Mouse (Mus musculus) adrenal gland (tissue): ENCODE measurements around the gene Alg13.

Source experiments
- intact Hi-C: fragments of 180-260 bp; cut with DNase I; formaldehyde crosslinking; loops from one replicate; pipeline ENCODE4 v1.15.1; 2025
- long read RNA-seq, 2 experiments: library from polyadenylated mRNA; unstranded; transcript quantifications; one replicate each; pipeline ENCODE4 v2.0.0; 2020; ENCODE audit warnings: borderline replicate concordance in 1 of 2; ENCODE audit not compliant: insufficient replicate concordance in 1 of 2

The Alg13 gene
- long read RNA-seq, experiment 1, transcript Alg13-202 (4 exons, 1,802 nt), result major isoform, 5 of 6 reads
- long read RNA-seq, experiment 1, partial matches to known transcripts, result 0 of 6 reads
- long read RNA-seq, experiment 1, other reads (novel, unspliced or antisense), result 1 of 6 reads
- long read RNA-seq, experiment 2, transcript Alg13-202 (4 exons, 1,802 nt), result major isoform, 6 of 7 reads
- long read RNA-seq, experiment 2, partial matches to known transcripts, result 1 of 7 reads
- long read RNA-seq, experiment 2, other reads (novel, unspliced or antisense), result 0 of 7 reads

DNA sequence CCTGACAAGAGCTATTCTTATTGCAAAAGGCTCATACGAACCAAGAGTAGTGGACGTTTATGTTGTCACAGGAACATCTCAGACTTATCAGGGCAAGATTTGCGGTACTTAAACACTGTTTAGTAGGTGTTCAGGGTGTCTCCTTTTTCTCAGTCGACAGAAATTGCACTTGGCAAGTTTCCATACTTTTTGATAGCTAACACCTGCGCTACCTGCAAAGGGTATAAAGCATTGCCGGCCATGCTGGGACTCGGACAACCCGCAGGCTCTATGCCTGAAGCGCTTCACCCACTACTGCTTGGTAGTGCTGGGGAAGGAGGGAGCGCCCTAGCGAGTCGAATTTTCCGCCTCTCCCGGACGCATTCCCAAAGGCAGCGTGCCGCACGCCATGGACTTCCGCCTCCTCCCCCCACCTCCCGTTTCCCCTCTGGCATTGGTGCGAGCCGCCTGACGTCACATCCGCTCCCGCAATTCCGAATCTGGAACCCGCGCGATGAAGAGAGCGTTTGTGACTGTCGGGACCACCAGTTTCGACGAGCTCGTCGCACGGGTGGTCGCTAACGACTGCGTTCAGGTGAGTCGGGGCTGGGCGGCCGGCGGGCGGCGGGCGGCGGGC is at the start of gene Alg13:
Gene Alg13 (plus strand): TSS at position 257 of the 616 bp plus-strand sequence.
- intact Hi-C loops, result no loop called here

DNA sequence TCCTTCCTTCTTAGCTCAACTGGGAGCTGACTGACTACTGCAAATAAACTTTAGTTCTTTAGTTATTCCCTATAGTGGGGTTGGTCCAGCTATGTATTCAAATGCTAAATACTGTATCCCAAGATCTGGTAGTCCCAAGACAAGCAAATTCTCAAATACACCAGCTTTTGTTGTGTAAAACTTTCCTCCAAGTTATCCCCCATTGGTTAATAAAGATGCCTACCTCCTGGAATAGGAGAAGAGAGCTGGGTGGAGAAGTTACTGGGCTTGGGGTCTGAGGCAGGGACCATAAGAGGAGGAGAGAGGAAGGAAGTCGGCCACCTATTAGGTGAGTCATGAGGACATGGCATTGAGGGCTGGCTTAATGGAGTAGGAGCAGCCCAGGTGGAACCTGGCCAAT is 49.0 kb upstream of the Alg13 start:
- intact Hi-C loops, result no loop called here

DNA sequence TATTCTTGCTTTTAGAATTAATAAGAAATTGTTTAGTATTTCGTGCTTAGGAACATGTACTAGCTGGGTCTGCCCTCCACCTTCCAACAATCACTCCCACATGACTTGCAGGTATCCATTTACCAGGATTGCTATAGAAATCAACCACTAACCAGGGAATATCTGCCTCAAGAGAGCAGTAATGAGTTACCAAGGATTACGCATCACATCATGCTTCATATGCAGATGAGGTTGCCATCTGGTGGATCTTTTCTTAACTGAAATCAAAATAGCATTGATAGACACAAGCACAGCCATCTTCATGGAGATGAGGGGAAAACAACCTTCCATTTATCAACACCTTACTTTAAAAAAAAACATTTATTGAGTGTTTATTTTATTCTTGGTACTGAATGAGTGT is 16.1 kb upstream of the Alg13 start:
- intact Hi-C loops, result loop anchor here (5.0 kb wide), 1 partner anchor 564 kb away; no protein-coding TSS in a partner anchor

DNA sequence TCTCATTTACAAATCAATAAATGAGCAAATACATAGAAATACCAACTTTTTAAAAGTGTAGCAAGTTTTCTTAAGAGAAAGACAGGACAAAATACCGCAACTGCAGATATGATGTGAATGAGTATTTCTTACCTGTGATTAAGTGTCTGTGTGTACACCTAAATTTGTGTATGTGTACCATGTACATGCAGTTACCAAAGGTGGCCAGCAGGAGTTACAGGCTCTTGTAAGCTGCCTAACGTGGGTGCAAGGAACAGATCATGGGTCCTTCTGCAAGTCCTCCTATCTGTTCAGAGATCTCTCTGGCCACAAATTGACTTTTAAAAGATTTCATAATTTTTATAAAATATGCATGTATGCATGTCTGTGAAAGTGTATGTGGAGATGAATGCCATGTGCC is 11.9 kb upstream of the Alg13 start:
- intact Hi-C loops, result no loop called here

DNA sequence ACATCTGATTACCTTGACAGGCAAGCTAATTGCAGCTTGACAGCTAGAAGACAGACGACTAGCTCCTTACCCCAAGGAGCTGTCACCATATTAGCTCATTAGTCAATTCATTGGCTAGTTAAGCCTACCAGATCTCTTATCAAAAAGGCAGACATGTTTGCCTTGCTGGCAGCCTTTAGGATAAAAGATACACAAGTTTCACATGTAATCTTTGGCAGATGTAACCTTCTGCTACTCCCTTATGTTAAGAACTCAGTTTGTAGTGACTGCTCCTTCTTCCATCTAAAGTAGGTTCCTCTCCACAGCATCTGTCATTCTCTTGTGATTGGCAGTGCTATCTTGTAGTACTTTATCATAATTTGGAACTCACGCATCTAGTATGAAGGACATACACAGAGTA is 3.6 kb upstream of the Alg13 start:
- intact Hi-C loops, result no loop called here

DNA sequence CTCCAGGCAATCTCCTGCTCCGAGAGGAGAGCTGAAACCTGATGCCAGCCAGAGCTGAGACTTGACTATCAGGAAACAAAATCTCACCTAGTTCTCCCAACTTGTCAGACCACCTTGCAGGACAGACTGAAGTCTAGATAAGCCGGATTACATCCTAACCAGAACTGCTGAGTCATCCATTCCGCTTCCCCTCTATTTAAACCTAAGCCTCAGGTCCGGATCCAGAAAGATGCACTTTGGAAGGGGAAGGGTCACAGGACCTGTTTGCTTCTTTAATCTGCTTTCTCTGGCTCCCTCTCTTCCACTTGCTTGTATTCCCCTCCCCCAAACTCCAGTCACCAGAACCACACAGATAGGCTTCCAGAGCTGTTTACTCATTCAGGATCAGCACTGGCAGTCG is 2.6 kb upstream of the Alg13 start:
- intact Hi-C loops, result no loop called here

DNA sequence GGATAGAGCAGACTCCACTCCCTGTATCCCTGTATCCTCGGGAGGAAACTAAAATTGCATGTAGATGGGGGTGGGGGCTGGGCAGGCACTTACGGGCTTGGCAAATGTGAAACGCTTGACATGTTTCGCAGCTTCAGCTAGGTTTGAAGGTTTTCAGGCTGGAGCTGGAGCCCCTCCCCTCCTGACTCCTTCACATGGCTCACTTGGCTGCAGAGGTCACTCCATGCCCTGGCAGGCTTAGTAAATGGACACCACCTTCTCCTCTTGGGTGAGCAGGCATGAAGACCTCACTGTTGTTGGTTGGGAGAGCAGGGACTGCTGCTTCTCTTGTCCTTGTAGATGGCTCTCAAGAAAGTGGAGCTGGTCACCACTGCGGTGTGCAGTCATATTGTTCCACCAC is 1.6 kb upstream of the Alg13 start:
- intact Hi-C loops, result no loop called here

DNA sequence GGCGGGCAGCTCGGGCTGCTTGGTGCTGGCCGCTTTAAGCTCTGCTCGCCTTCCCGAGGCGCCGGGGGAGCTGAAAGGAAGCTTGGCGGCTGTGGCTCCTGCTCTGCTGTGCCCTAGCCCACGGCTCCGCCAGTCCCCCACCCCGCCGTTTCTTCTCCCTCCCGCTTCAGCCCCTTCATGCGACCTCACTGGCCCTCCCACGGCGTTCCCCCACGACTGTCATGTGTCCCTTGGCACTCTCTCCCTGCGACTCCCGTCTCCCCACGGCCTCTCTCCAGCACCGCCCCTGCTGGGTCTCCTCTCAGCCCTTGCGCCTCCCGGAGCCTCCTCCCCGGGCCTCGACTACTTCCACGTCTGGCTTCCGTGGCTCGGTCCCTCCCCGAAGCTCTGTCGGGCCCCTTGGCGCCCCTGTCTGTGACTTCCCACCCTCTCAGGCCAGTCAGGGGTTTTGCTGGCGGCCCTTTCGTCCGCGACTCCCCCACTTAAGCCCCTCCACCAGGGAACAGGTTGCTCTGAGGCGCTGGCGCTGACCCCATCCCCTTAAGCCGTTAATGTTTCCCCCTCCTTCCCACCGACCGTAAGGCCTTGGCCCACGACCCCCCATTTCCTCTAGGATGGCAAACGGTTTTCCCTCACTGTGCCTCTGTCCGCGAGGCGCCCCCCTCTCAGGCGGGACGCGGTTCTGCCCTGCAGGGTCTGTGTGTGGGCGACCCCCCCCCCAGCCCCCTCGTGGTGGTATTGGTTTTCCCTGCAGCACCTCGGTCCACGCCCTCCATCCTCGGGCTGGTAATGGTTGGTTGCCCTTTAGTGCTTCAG is 768 bp downstream of the Alg13 start:
- intact Hi-C loops, result no loop called here

DNA sequence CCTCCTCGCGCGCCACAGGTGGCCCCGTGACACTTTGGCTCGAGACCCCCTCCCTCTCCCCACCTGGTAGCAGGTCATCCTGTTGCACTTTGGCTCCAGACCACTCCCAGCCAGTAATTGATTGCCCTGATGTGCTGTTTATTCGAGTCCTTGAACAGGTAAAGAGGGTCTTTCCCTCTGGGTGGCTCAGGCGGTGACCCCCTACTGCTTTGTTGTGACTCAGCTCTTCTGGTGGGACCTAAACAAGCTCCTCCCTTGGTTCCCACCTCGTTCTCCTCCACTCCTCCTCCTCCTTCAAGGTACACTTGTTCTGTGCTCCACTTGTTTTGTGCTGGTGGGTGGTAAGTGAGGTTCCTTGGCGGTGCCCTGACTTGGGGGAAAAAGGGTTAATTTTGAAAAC is 1.8 kb downstream of the Alg13 start:
- intact Hi-C loops, result no loop called here

DNA sequence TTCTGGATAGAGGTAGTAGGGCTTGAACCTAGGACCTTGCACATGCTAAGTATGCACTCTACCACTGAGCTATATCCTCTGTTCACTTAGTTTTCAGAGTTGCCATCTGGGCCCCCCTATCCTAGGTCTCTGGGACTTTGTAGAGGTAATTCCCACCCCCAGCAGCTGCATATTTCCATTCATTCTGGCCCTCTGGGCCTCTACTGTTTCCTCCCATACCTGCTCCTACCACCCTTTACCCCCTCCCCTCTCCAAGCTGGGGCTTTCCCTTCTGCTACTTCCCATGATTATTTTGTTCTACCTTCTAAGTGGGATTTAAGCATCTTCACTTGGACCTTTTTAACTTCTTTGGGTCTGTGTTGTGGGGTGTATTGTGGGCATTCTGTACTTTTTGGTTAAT is 7.8 kb downstream of the Alg13 start:
- intact Hi-C loops, result no loop called here

DNA sequence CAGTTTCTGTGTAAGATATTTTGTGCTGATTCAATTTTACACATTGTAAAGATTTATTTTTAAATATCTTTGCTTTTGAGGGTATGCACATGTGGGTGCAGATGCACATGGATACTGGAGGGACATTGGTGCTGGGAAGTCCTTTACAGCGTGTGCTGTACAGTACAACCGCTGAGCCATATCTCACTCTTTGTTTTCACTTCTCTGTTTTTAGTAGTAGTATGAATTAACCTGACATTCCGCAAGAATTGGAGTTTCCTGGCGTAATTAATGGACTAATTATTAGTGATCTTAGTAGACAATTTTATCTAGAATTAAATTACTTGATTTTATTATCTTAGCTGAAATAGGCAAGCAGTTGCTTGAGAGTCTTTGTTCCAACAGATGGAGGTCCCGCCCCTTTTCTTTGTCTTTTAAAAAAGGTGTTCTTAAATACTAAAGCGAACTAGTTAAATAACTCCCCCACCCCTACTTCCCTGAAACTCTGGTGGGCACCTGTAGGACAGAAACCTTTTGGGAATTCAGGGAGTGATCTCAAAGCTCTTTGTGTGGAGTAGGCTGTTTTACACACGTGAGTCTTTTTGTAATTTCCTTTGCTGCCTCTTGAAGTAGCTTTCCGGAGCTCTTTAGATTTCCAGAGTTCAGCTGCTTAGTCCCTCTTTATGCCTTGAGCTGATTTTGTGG is 17.9 kb downstream of the Alg13 start:
- intact Hi-C loops, result no loop called here

DNA sequence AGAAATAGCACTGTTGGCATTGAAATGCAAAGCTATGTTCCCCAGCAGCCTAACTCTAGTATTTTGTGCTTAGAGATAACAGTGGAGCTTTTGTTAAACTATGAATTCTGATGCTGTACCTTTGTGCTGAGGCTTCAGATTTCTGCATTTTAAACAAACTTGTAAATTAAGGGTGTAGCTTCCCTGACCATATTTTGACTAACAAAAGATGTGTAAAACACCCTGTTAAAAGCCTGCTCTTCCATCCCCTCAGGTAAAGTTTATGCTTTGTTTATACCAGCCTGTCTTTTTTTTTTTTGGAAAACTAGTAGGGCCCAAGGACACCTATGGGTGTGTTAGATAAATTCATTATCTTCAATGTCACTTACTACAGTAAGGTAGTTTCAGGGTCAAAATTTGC is 20.3 kb downstream of the Alg13 start:
- intact Hi-C loops, result no loop called here

DNA sequence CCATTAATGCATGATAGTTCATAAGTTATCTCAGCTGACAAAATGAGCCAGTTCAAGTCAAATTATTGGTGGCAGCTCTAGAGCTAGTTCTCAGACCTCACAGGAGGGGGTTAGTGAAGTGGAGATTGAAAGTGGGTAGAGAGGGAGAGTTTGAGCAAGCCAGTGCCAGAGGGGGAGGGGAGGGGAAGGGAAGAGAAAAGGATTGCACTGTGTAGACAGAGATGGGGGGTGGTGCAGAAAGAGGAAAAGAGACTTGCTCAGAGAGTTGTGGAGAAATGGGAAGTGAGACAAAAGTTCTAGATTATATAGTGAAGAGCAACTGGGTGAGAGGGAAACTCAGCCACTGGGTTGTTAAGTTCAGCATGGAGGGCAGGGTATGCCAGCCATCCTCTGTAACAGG is 20.8 kb downstream of the Alg13 start:
- intact Hi-C loops, result no loop called here

DNA sequence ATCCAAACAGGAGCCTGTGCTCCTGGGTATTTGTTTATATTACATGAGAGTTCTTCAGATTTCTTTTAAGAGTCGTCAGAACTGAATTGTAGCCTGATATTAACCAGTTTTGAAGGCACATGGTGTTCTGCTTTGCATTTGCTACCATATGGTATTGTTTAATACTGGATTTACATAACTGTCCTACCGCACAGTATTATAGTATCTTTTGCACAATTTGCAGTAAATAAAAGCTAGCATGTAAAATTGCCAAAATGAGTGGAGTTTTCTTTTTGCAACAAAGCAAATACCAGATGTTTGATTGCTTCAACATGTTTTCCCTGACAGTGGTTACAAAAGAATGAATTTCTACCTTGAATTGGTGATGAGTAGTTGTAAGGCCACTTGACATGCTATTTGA is 56.6 kb downstream of the Alg13 start:
- intact Hi-C loops, result no loop called here

DNA sequence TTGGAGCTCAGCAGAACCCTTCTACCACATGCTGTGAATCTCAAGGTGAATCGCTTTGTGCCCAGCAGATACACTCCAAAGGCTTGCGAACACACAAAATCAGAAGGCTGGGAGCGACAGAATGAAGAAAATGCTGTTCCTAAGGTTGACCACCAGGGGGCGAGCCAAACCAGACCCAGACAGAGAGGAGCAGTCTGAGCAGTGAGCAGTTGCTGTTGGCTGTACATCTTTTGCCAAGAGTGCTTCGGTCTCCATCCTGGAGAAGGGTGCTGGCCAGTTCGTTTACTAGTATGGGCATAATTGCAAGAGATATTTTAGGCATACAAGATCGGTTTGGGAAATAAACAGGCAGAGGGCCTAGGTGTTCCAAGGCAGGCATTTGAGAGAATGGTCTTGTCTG is 85.9 kb downstream of the Alg13 start:
- intact Hi-C loops, result loop anchor here (1.0 to 10.0 kb wide), 2 partner anchors 242 to 901 kb away; no protein-coding TSS in a partner anchor

DNA sequence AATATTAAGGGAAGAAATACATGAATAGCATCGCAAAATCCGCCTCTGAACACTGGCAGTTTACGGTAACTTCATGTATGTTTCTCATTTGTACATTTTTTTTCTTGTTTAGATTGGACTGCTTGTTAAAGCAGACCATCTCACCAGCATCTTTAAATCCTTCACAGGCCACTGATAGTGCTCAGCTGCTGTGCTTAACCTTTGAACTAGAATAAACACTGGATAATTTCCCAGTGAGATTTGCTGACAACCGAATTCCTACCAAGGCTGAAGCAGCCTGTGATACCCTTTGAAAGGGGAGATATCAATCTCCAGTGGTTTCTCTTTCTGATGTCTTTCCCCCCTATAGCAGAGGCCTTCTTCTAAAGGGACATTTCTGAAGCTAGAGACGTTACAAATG is 90.4 kb downstream of the Alg13 start:
- intact Hi-C loops, result loop anchor here (10.0 kb wide), 1 partner anchor 897 kb away; no protein-coding TSS in a partner anchor

DNA sequence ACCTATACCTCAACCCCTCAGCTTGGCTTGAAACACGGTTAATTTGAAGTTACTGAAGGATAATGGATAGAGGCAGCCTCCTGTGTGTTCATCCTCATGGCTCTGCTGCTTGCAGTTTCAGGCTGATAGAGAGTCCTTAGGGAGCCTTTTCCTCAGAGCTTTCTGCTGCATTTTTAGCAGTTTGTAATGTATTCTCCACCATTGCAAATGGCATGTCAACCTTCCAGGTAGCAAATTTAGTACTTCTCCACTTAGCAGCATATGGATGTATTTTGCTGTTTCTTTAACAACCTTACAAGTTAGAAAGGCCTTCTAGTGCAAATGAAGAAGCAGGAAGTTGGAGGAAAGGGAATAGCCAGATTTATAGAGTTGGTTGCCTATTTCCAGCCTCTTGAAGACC is 102.7 kb downstream of the Alg13 start:
- intact Hi-C loops, result no loop called here

DNA sequence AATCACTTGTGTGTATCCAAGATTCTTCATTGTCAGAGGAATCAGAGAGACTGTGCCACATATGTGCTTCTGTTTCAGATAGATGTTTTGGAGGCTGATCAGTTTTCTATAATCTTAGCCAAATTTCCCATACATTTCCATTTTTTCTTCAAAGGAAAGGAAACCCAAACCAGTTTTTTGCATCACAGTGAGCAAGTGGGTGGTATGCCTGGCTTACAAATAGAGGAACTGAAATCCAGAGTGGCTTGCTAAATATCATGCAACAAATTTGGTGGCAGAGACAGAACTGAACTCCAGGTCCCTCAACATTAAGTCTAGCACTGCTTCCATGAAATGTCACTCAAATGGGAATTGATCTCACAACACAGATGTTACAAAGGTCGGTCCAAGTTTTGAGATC is 103.5 kb downstream of the Alg13 start:
- intact Hi-C loops, result no loop called here

DNA sequence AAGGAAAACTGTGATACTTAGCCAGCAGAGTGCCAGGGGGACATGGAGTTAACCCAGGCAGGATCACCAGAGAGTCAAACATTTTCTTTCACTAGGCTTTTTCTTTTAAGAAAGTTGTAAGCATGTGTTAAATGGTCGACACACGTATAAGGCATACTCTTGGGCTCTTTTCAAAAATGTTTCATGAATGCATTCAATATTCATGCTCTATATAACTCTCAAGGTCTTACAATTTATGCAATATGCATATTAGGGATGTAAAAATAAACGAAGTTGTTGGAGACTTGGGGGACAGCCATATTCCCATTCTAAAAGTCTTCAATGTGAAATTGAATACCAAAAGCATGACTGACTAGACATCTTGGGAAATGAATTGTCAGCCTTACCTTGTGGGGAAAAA is 106.2 kb downstream of the Alg13 start:
- intact Hi-C loops, result no loop called here
